Mouse (Mus musculus) forebrain, embryonic 16.5 days (tissue): ENCODE results near the gene Sec14l2. TPM values are rescaled to one million over a fixed set of nuclear protein-coding genes. Genes with fewer than 3 reads are reported as not detected.
A peak's percentile ranks its signal among the peaks of the same experiment; 100 is the strongest.
"Not testable (repeated sequence)": the region's sequence is repeated elsewhere in the genome, so short reads cannot be mapped to it uniquely, and the experiment has no call there.

Experiments used
- ATAC-seq: fragments of 200-750 bp; cut with Nextera tagmentation; 2 replicates; pipeline ENCODE4 v1.8.0; 2017; ENCODE audit warnings: mild to moderate bottlenecking, moderate library complexity
- H3K27ac ChIP-seq: fragments of 300-500 bp; sonication (generic); 2 replicates; pipeline ENCODE4 v1.5.1; 2014; ENCODE audit warnings: low read length, control low read depth
- H3K27me3 ChIP-seq: fragments of 300-500 bp; sonication (generic); replicated peaks from 2 replicates; pipeline ENCODE4 v1.6.1; 2014; ENCODE audit warnings: low read length; ENCODE audit not compliant: control insufficient read depth, insufficient read depth
- H3K36me3 ChIP-seq: fragments of 300-500 bp; sonication (generic); 2 replicates; pipeline ENCODE4 v1.6.1; 2014; ENCODE audit not compliant: control insufficient read depth, insufficient read depth
- H3K4me1 ChIP-seq: fragments of 300-500 bp; sonication (generic); replicated peaks from 2 replicates; pipeline ENCODE4 v1.6.1; 2014; ENCODE audit warnings: low read length; ENCODE audit not compliant: control insufficient read depth, insufficient read depth
- H3K4me2 ChIP-seq: fragments of 300-500 bp; sonication (generic); 2 replicates; pipeline ENCODE4 v1.6.1; 2014; ENCODE audit warnings: mild to moderate bottlenecking, low read length, control low read depth
- H3K4me3 ChIP-seq: fragments of 300-500 bp; sonication (generic); replicated peaks from 2 replicates; pipeline ENCODE4 v1.5.1; 2014; ENCODE audit warnings: mild to moderate bottlenecking, low read length, control low read depth
- H3K9ac ChIP-seq: fragments of 300-500 bp; sonication (generic); replicated peaks from 2 replicates; pipeline ENCODE4 v1.6.1; 2014; ENCODE audit warnings: low read depth, low read length, control low read depth
- H3K9me3 ChIP-seq: fragments of 300-500 bp; sonication (generic); 2 replicates; pipeline ENCODE4 v1.6.1; 2016; ENCODE audit warnings: low read length; ENCODE audit not compliant: control insufficient read depth
- WGBS: fragments of 180-500 bp; shearing (Covaris S2); extraction: QIAGEN DNeasy Blood & Tissue Kit; methylation state at CpG from one replicate; pipeline ENCODE4 v1.1.7; 2014; 5-methylcytosine and 5-hydroxymethylcytosine counted together
- polyA plus RNA-seq: library from polyadenylated mRNA; unstranded; fragments of >200 nt; fragmentation: Nextera tagmentation; extraction: Ambion mirVana; gene quantifications from 2 replicates; pipeline ENCODE4 v1.2.1, GENCODE M21; 2015

The Sec14l2 gene
- polyA plus RNA-seq, 1 experiment from 2014 or later: 1.7 TPM

GRCm38 (mm10) chr11:4134986-4135935, 12.0 kb upstream of the Sec14l2 start, which contains the start of gene Rnf215:
Gene Rnf215, plus strand, starts transcription at chr11:4135202.
- WGBS: under 1% methylated on average over 65 of the region's 66 CpGs

DNA sequence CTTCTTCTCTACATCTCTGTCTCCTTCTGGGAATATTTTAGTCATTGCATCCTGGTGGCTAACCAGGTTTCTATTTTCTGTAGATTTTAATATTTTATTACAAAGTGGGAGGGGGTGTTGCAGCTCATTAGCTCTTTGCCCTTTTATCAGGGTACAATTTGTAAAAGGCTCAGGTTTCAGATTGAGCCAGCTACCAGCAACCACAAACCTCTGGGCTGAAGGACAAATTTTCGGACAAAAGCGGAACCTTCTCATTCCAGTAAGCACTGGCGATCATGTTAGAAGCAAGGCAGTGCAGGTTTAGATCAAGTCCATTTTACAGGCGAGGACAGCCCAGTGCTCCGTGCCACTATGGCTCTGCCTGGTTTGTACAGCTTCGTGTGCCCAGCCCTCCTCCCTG, 11.2 kb upstream of the Sec14l2 start:
- Histone ChIP-seq H3K4me1 (peaks cover 22% of the 10 kb centered on the region), H3K36me3 (no peaks in the 10 kb centered on the region), H3K9me3 (no peaks in the 10 kb centered on the region), H3K4me3 (no peak overlapping the region; the same call in 1 of the 2 replicates), H3K9ac (no peak overlapping the region; the same call in none of the 2 replicates), H3K27ac (no peak overlapping the region), H3K27me3 (no peaks in the 10 kb centered on the region), H3K4me2 (no peak overlapping the region; the same call in 1 of the 2 replicates)
- 63% methylated on average over 6 of the region's 6 CpGs for WGBS
- ATAC-seq: peak; percentile 34

More at GRCm38 (mm10) chr11:4134986-4135935, 12.0 kb upstream of the Sec14l2 start, which contains the start of gene Rnf215:
- H3K36me3 ChIP-seq: no peaks in the 10 kb centered on the region
- H3K4me1 ChIP-seq: peaks cover 22% of the 10 kb centered on the region
- H3K27me3 ChIP-seq: no peaks in the 10 kb centered on the region
- peak within 1 kb of the TSS; percentile 93 for H3K4me3 ChIP-seq
- H3K27ac ChIP-seq: peak within 1 kb of the TSS; percentile 85
- H3K9ac ChIP-seq: peak within 1 kb of the TSS; percentile 94
- H3K9me3 ChIP-seq: no peaks in the 10 kb centered on the region
- H3K4me2 ChIP-seq: peak within 1 kb of the TSS; percentile 90
- peak; percentile 84 for ATAC-seq

DNA sequence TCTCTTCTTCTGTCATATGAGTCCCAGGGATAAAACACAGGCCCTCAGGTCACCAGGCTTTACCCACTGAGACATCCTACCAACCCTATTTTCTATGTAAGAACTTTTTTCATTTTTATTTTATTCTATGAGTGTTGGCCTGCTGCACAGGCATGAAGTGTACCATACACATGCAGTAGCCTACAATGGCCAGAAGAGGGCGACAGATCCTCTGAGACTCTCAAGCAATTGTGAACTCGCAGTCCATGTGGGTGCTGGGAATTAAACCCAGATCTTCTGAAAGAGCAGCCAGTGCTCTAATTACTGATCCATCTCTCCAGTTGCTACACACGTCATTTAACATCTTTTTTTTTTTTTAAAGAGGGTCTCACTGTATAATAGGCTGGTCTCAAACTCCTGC, 10.2 kb upstream of the Sec14l2 start:
- no peak overlapping the region for H3K9ac ChIP-seq
- H3K36me3 ChIP-seq: no peaks in the 10 kb centered on the region
- no peak overlapping the region for H3K27ac ChIP-seq
- WGBS: 55% methylated on average over 3 of the region's 3 CpGs
- H3K4me2 ChIP-seq: no peak overlapping the region
- no peak overlapping the region for H3K4me3 ChIP-seq
- no peaks in the 10 kb centered on the region for H3K9me3 ChIP-seq
- peaks cover 22% of the 10 kb centered on the region for H3K4me1 ChIP-seq
- no peaks in the 10 kb centered on the region for H3K27me3 ChIP-seq
- no peak for ATAC-seq

GRCm38 (mm10) chr11:4128461-4128860, 5.2 kb upstream of the Sec14l2 start:
- H3K27ac ChIP-seq, H3K4me3 ChIP-seq, H3K27me3 ChIP-seq, H3K4me2 ChIP-seq, H3K9ac ChIP-seq, H3K9me3 ChIP-seq, H3K4me1 ChIP-seq, H3K36me3 ChIP-seq, ATAC-seq: not testable (repeated sequence)
- 93% methylated on average over 4 of the region's 4 CpGs for WGBS

DNA sequence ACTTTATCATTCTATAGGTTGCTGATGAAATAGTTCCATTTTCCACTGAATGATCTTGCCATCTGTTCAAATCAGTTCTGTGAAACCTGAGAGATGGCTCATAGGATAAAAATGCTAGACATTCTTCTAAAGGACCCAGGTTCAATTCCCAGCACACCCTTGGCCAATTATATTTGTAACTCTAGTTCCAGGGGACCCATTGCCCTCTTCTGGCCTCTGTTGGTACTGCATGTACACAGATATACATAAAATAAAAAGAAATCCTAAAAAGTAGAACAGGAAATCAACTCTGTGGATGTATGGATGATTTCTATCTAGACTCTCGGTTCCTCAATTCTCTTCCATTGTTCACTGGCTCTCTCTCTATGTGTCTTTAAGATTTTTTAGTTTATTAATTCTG, 3.8 kb upstream of the Sec14l2 start:
- peaks cover 6% of the 10 kb centered on the region; the same call in 1 of the 2 replicates for H3K9me3 ChIP-seq
- H3K4me2 ChIP-seq: no peak overlapping the region
- H3K9ac ChIP-seq: no peak overlapping the region
- no peaks in the 10 kb centered on the region for H3K36me3 ChIP-seq
- no peak overlapping the region for H3K4me3 ChIP-seq
- ATAC-seq: no peak
- WGBS: 88% methylated on average over 1 of the region's 1 CpGs
- no peak overlapping the region for H3K27ac ChIP-seq
- H3K27me3 ChIP-seq: no peaks in the 10 kb centered on the region
- no peaks in the 10 kb centered on the region for H3K4me1 ChIP-seq

DNA sequence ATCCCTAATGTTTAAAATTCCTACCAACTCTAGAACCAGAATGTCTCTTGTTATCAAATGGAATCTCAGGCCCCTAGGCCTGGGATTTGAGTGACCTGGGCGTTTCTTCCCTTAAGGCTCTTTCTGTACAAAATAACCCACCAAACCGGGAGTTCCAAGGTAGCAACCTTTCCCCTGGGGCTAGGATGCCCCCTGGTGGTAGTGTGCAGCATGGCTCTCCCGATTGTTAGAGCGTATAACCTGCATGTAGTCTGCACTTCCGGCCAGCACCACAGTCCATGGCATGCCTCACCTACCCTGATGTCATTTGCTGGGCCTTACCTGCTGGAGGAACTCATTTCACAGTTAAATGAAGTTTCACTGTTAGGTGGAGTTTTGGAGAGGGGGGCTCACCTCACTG, 707 bp upstream of the Sec14l2 start:
- Histone ChIP-seq H3K27ac (no peak overlapping the region), H3K4me2 (no peak overlapping the region), H3K36me3 (no peaks in the 10 kb centered on the region), H3K4me3 (no peak overlapping the region), H3K9me3 (peaks cover 6% of the 10 kb centered on the region; the same call in 1 of the 2 replicates), H3K9ac (no peak overlapping the region), H3K27me3 (no peaks in the 10 kb centered on the region; the same call in 1 of the 2 replicates), H3K4me1 (peaks cover under 1% of the 10 kb centered on the region)
- 65% methylated on average over 5 of the region's 5 CpGs for WGBS
- no peak for ATAC-seq

DNA sequence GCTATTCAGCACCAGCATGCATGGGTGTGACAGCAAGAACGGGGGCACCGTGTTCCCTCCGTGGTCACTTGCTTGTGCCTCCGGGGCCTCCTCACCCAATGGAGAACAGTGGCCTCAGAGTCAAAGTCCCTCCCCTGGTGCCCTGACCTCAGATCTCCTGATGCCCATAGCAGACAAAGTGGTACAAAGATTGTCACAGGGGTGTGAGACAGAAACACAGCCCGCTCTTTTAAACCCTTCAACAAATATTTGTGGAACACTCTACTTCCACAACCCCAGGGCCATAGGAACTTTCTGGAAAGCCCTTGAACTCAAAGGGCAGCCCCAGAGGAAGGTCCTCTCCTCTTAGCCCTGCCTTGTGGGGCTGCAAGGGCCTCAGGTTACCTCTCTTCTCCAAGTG, 989 bp downstream of the Sec14l2 start:
- H3K4me3 ChIP-seq: no peak overlapping the region
- peaks cover 6% of the 10 kb centered on the region; the same call in 1 of the 2 replicates for H3K9me3 ChIP-seq
- peaks cover 18% of the 10 kb centered on the region for H3K4me1 ChIP-seq
- H3K27me3 ChIP-seq: no peaks in the 10 kb centered on the region; the same call in 1 of the 2 replicates
- no peaks in the 10 kb centered on the region for H3K36me3 ChIP-seq
- no peak overlapping the region for H3K27ac ChIP-seq
- ATAC-seq: no peak
- H3K4me2 ChIP-seq: no peak overlapping the region
- 79% methylated on average over 5 of the region's 5 CpGs for WGBS
- no peak overlapping the region for H3K9ac ChIP-seq

GRCm38 (mm10) chr11:4121691-4122090, 1.5 kb downstream of the Sec14l2 start:
- Histone ChIP-seq H3K9me3 (peaks cover 6% of the 10 kb centered on the region; the same call in 1 of the 2 replicates), H3K9ac (no peak overlapping the region), H3K27ac (no peak overlapping the region), H3K36me3 (no peaks in the 10 kb centered on the region), H3K4me1 (peaks cover 20% of the 10 kb centered on the region), H3K27me3 (no peaks in the 10 kb centered on the region; the same call in 1 of the 2 replicates), H3K4me3 (no peak overlapping the region), H3K4me2 (no peak overlapping the region)
- 80% methylated on average over 3 of the region's 3 CpGs for WGBS
- ATAC-seq: no peak

- H3K9ac ChIP-seq: no peak overlapping the region
- H3K36me3 ChIP-seq: no peaks in the 10 kb centered on the region
- no peaks in the 10 kb centered on the region; the same call in 1 of the 2 replicates for H3K9me3 ChIP-seq
- peaks cover 22% of the 10 kb centered on the region for H3K4me1 ChIP-seq
- H3K27me3 ChIP-seq: no peaks in the 10 kb centered on the region; the same call in 1 of the 2 replicates
- H3K4me2 ChIP-seq: no peak overlapping the region
- no peak for ATAC-seq
- 83% methylated on average over 5 of the region's 5 CpGs for WGBS
- no peak overlapping the region for H3K27ac ChIP-seq
- H3K4me3 ChIP-seq: no peak overlapping the region
These were observed 3.6 kb downstream of the Sec14l2 start for GRCm38 (mm10) chr11:4119635-4120034.
